Mouse (Mus musculus) E14TG2a.4 (cell line): Measurements from ENCODE around the gene Rorb.

ENCODE experiments used
- CTCF ChIP-seq: conservative IDR thresholded peaks from 2 replicates; pipeline ENCODE4 v1.5.1; 2014; ENCODE audit warnings: low read length
- POU5F1 ChIP-seq: IDR thresholded peaks from 2 replicates; pipeline ENCODE4 v1.6.1; 2014; ENCODE audit warnings: low read length, borderline replicate concordance

- no peak for TF ChIP-seq CTCF
- TF ChIP-seq POU5F1: no peak
Observed at GRCm38 (mm10) chr19:18898238-18898637, 212.8 kb downstream of the Rorb start.
